Mouse (Mus musculus): ENCODE data around the gene Cdh22.

GRCm38 (mm10) chr2:165120765-165121164, 113.9 kb downstream of the Cdh22 start:
- TF ChIP-seq POLR2A (IDR thresholded peaks at IDR 0.05; ENCODE audit: low read depth, low read length) (no peak), CTCF (conservative IDR thresholded peaks at IDR 0.05; ENCODE audit: insufficient read depth, insufficient read length, low read depth, low read length) (no peak)

Measured in kidney, adult 2 months (tissue).